Mouse (Mus musculus) lung, postnatal 0 days (tissue): ENCODE measurements at regions not wholly inside any gene's neighbourhood (a gene's known extent, or its start where the extent isn't known, plus 50 kb on each side); places are given as distances from the start of the nearest gene placed in this dataset.
"Not testable (repeated sequence)": the region's sequence is repeated elsewhere in the genome, so short reads cannot be mapped to it uniquely, and the experiment has no call there.

Source experiments
- ATAC-seq: fragments of 200-750 bp; cut with Nextera tagmentation; 2 replicates; pipeline ENCODE4 v1.8.0; 2017; ENCODE audit warnings: moderate library complexity
- DNase-seq: peaks from one replicate; pipeline ENCODE4 v3.0.0-alpha.2; 2016; ENCODE audit warnings: low spot score
- H3K27ac ChIP-seq: fragments of 300-500 bp; sonication (generic); 2 replicates; pipeline ENCODE4 v1.5.1; 2014; ENCODE audit warnings: antibody characterized with exemption, mild to moderate bottlenecking, low read length, mixed read lengths
- H3K27me3 ChIP-seq: fragments of 300-500 bp; sonication (generic); replicated peaks from 2 replicates; pipeline ENCODE4 v1.6.1; 2014; ENCODE audit warnings: low read length, mixed read lengths; ENCODE audit not compliant: insufficient read depth
- H3K36me3 ChIP-seq: fragments of 300-500 bp; sonication (generic); 2 replicates; pipeline ENCODE4 v1.6.1; 2014; ENCODE audit warnings: low read length, mixed read lengths; ENCODE audit not compliant: insufficient read depth
- H3K4me1 ChIP-seq: fragments of 300-500 bp; sonication (generic); 2 replicates; pipeline ENCODE4 v1.6.1; 2014; ENCODE audit warnings: antibody characterized with exemption, low read depth, low read length, mixed read lengths; ENCODE audit not compliant: insufficient read depth
- H3K4me2 ChIP-seq: fragments of 300-500 bp; sonication (generic); replicated peaks from 2 replicates; pipeline ENCODE4 v1.6.1; 2014; ENCODE audit warnings: low read depth, mild to moderate bottlenecking, low read length, moderate library complexity, mixed read lengths
- H3K4me3 ChIP-seq: fragments of 300-500 bp; sonication (generic); 2 replicates; pipeline ENCODE4 v1.5.1; 2014; ENCODE audit warnings: low read depth, low read length
- H3K9ac ChIP-seq: fragments of 300-500 bp; sonication (generic); replicated peaks from 2 replicates; pipeline ENCODE4 v1.6.1; 2014; ENCODE audit warnings: low read depth, mild to moderate bottlenecking
- H3K9me3 ChIP-seq: fragments of 300-500 bp; sonication (generic); 2 replicates; pipeline ENCODE4 v1.6.1; 2016; ENCODE audit warnings: low read length, mixed read lengths
- CTCF ChIP-seq: IDR thresholded peaks from 2 replicates; pipeline ENCODE4 v1.5.1; 2016; ENCODE audit warnings: antibody characterized with exemption, mild to moderate bottlenecking
- EP300 ChIP-seq: IDR thresholded peaks from 2 replicates; pipeline ENCODE4 v1.6.1; 2016; ENCODE audit warnings: antibody characterized with exemption, mild to moderate bottlenecking, control low read depth
- WGBS: fragments of 180-500 bp; shearing (Covaris S2); extraction: QIAGEN DNeasy Blood & Tissue Kit; methylation state at CpG from one replicate; pipeline ENCODE4 v1.1.7; 2014; 5-methylcytosine and 5-hydroxymethylcytosine counted together

DNA sequence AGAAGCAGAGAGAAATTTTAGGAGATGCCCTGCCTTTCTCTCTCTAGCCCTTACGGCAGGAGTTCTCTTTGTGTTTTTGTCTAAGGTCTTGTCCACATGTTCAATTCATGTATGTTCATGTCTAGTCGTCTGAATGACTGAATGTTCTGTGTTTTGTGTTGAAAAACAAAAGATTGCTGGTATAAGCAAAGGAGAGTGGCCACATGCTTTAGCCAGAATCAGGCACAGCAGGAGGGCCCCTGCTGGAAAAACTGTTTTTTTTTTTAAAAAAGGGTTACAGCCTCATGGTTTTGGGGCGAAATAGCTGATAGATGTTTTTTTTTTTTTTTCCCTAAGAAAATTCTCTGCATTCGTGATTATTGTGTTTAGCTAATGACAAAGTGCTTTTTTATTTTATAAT, 182.4 kb upstream of the Phyhipl start:
- H3K4me2 ChIP-seq = no peak overlapping the region
- ATAC-seq = no peak
- 84% methylated on average over 4 of the region's 4 CpGs for WGBS
- TF ChIP-seq CTCF = no peak
- no peaks in the 10 kb centered on the region for H3K4me1 ChIP-seq
- DNase-seq = no peak
- no peaks in the 10 kb centered on the region for H3K36me3 ChIP-seq
- no peak overlapping the region for H3K27ac ChIP-seq
- H3K4me3 ChIP-seq = no peak overlapping the region
- H3K27me3 ChIP-seq = no peaks in the 10 kb centered on the region
- no peak overlapping the region for H3K9ac ChIP-seq
- H3K9me3 ChIP-seq = no peaks in the 10 kb centered on the region

GRCm38 (mm10) chr10:70837326-70837725, 181.6 kb upstream of the Phyhipl start:
- H3K4me2 ChIP-seq = no peak overlapping the region
- DNase-seq (no peak), ATAC-seq (no peak)
- H3K9me3 ChIP-seq = no peaks in the 10 kb centered on the region
- H3K4me3 ChIP-seq = no peak overlapping the region
- H3K27ac ChIP-seq = no peak overlapping the region
- H3K27me3 ChIP-seq = no peaks in the 10 kb centered on the region
- no peak overlapping the region for H3K9ac ChIP-seq
- H3K36me3 ChIP-seq = no peaks in the 10 kb centered on the region
- H3K4me1 ChIP-seq = no peaks in the 10 kb centered on the region
- 81% methylated on average over 6 of the region's 6 CpGs for WGBS
- no peak for TF ChIP-seq EP300
- no peak for TF ChIP-seq CTCF

DNA sequence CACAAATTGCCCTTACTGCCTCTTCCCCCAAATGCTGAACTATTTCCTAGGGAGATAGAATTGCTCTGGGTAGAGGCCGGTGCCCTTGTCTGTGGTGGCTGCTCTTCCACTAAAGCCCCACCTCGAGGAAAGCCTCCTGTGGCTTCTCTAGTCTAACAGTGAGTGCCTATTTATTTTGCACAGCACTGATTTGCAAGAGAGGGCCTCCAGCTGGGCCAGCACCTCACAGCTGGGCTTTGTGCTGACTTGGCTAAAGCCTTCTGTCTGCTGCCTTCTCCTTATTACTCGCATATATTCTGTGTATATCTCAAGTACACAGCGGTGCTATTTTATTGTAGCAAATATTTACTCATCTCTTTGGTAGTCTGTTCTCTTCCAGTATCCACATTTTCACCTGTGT, 176.9 kb upstream of the Phyhipl start:
- Histone ChIP-seq H3K9me3 (no peaks in the 10 kb centered on the region), H3K4me1 (no peaks in the 10 kb centered on the region), H3K36me3 (no peaks in the 10 kb centered on the region), H3K4me2 (no peak overlapping the region), H3K27me3 (no peaks in the 10 kb centered on the region), H3K9ac (no peak overlapping the region), H3K4me3 (no peak overlapping the region), H3K27ac (no peak overlapping the region)
- TF ChIP-seq CTCF = no peak
- no peak for TF ChIP-seq EP300
- DNase-seq = no peak
- WGBS = 39% methylated on average over 4 of the region's 4 CpGs
- ATAC-seq = no peak

DNA sequence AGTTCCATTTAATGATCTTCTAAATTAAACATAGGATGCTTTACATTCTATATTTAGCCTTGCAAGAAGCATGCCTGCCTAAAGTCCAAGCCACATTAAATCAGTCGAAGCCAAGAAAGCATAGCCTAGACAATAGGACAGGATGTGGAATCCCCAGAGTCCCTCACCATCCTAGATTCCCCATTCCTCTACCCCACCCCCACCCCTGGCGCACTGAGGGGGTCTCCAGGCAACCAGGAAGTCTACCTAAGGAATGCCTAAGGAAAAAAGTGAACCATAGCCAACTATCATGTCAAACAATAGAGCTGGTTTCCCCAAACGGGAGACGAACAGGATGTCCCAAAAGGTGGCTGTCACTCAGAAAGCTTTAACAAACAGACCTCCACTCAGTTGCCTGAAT, 172.5 kb upstream of the Phyhipl start:
- no peak for ATAC-seq
- WGBS = 34% methylated on average over 4 of the region's 4 CpGs
- TF ChIP-seq EP300 = no peak
- TF ChIP-seq CTCF = no peak

DNA sequence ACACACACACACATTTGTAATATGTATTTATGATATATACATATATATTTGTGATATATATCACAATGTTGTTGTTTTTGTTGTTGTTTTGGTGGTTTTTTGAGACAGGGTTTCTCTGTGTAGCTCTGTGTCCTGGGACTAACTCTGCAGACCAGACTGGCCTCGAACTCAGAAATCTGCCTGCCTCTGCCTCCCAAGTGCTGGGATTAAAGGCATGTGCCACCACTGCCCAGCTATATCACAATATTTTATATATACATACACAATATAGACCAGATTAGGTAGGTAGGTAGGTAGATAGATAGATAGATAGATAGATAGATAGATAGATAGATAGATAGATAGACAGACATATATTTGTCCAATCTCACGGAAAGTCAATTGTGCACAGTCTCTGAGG, 171.8 kb upstream of the Phyhipl start:
- 95% methylated on average over 2 of the region's 2 CpGs for WGBS
- not testable (repeated sequence) for H3K9ac ChIP-seq, H3K27ac ChIP-seq, H3K9me3 ChIP-seq, DNase-seq, H3K4me2 ChIP-seq, H3K36me3 ChIP-seq, H3K4me3 ChIP-seq, H3K27me3 ChIP-seq, H3K4me1 ChIP-seq, ATAC-seq

More for the DNA sequence above, 172.5 kb upstream of the Phyhipl start:
- H3K4me3 ChIP-seq = no peak overlapping the region
- H3K27me3 ChIP-seq = no peaks in the 10 kb centered on the region
- no peaks in the 10 kb centered on the region for H3K36me3 ChIP-seq
- no peak overlapping the region for H3K9ac ChIP-seq
- H3K27ac ChIP-seq = no peak overlapping the region
- H3K4me2 ChIP-seq = no peak overlapping the region
- no peak for DNase-seq
- H3K4me1 ChIP-seq = no peaks in the 10 kb centered on the region
- no peaks in the 10 kb centered on the region for H3K9me3 ChIP-seq

GRCm38 (mm10) chr10:70826706-70827105, 170.9 kb upstream of the Phyhipl start:
- DNase-seq = no peak
- Histone ChIP-seq H3K27ac (no peak overlapping the region), H3K9ac (no peak overlapping the region), H3K9me3 (no peaks in the 10 kb centered on the region), H3K27me3 (no peaks in the 10 kb centered on the region), H3K36me3 (no peaks in the 10 kb centered on the region), H3K4me3 (no peak overlapping the region), H3K4me1 (no peaks in the 10 kb centered on the region), H3K4me2 (no peak overlapping the region)
- 72% methylated on average over 7 of the region's 7 CpGs for WGBS
- ATAC-seq = no peak
- TF ChIP-seq EP300 = no peak
- TF ChIP-seq CTCF = no peak

- ATAC-seq (no peak), DNase-seq (no peak)
- H3K27me3 ChIP-seq = no peaks in the 10 kb centered on the region
- no peak overlapping the region for H3K4me2 ChIP-seq
- WGBS = 80% methylated on average over 4 of the region's 4 CpGs
- no peaks in the 10 kb centered on the region for H3K9me3 ChIP-seq
- H3K4me1 ChIP-seq = no peaks in the 10 kb centered on the region
- TF ChIP-seq CTCF = no peak
- TF ChIP-seq EP300 = no peak
- no peak overlapping the region for H3K9ac ChIP-seq
- no peaks in the 10 kb centered on the region for H3K36me3 ChIP-seq
- H3K27ac ChIP-seq = no peak overlapping the region
- H3K4me3 ChIP-seq = no peak overlapping the region
Observed at GRCm38 (mm10) chr10:70825451-70825850, 169.7 kb upstream of the Phyhipl start.
